Mouse (Mus musculus) hematopoietic multipotent progenitor cell, adult 10-12 weeks (in vitro differentiated cells): ENCODE results near the gene Gm17654. TPM values are rescaled to one million over a fixed set of nuclear protein-coding genes. Genes with fewer than 3 reads are reported as not detected.

Experiments used
- polyA plus RNA-seq: library from polyadenylated mRNA; stranded (reverse); fragments of >175 nt; gene quantifications from 2 replicates; pipeline ENCODE4 v1.2.3, GENCODE M21; 2012; ENCODE audit warnings: low replicate concordance

Gene Gm17654
- not detected in 2 replicates for polyA plus RNA-seq

DNA sequence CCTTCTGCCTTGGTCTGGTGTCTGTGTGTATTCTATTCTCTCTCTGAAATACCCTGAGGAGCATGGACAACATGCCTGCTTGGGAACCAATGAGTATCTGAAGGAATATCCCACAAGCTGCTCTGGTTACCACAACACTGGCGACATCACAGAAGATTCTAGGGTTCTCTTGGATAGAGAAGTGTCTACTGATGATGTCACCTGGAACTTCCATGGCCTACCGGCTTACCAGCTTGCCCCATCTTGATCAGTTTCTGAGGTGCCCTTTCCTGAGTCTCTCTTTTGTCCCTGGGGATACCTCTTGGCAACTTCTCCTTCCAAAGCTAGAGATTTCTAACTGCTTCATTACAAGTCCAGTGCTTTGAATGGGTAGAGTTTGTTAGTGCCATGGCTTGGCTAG lies at the start of gene Gm17654:
TSS of gene Gm17654 (minus strand) at position 101 of the 400 bp plus-strand sequence.

DNA sequence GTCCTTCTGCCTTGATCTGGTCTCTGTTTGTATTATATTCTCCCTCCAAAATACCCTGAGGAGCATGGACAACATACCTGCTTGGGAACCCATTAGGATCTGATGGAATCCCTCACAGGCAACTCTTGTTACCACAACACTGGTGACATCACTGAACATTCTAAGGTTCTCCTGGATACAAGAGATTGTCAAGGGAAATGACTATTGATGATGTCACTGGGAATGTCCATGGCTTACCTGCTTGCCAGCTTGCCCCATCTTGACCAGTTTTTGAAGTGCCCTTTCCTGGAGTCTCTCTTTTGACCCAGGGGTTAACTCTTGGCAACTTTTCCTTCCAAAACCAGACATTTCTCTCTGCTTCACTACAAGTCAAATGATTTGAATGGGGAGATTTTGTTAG lies 29.0 kb upstream of the Gm17654 start, which contains the start of gene Gm10375:
TSS of gene Gm10375 (minus strand) at position 101 of the 400 bp plus-strand sequence.

DNA sequence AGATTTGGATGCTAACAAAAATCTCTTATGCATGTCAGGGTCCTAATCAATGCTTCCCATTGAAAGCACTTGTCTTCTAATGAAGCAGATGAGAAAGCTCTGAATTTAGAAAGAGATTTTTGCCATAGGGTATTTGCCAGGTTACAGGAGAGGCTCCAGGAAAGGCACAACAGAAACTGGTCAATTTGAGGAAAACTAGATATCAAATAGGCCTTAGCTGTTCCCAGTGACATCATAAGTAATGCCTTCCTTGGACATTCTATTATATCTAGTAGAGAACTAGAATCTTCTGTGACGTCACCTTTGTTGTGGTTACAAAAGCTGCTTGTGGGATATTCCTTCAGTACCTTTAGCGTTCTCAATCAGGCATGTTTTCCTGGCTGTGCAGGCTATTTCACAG lies 35.7 kb downstream of the Gm17654 start, which contains the start of gene Gm5799:
TSS of gene Gm5799 (plus strand) at position 301 of the 400 bp plus-strand sequence.

Other genes with a start within 250 kb of the Gm17654 start
- not detected in 2 replicates for gene 1700001F09Rik, start 231.3 kb downstream of the Gm17654 start, polyA plus RNA-seq
- gene Gm8138, start 162.8 kb downstream of the Gm17654 start, polyA plus RNA-seq = not detected in 2 replicates
- gene Gm5799, start 35.6 kb downstream of the Gm17654 start, polyA plus RNA-seq = not detected in 2 replicates
- not detected in 2 replicates for gene Gm10375, start 28.9 kb upstream of the Gm17654 start, polyA plus RNA-seq
- gene Gm8165, start 98.1 kb upstream of the Gm17654 start, polyA plus RNA-seq = not detected in 2 replicates
- 0.08 TPM in 1 of 2 replicates, not detected in the other for gene Gm7324, start 118.7 kb upstream of the Gm17654 start, polyA plus RNA-seq
- gene Gm16506, start 148.3 kb upstream of the Gm17654 start, polyA plus RNA-seq = not detected in 2 replicates
- not detected in 2 replicates for gene Gm6526, start 168.7 kb upstream of the Gm17654 start, polyA plus RNA-seq
- gene Gm8180, start 205.6 kb upstream of the Gm17654 start, polyA plus RNA-seq = not detected in 2 replicates